Mouse (Mus musculus) heart, adult 8-10 months (tissue): ENCODE measurements at regions not wholly inside any gene's neighbourhood (a gene's known extent, or its start where the extent isn't known, plus 50 kb on each side); places are given as distances from the start of the nearest gene placed in this dataset.
A peak's percentile ranks its signal among the peaks of the same experiment; 100 is the strongest.

ENCODE experiments used
- DNase-seq: peaks from one replicate; pipeline ENCODE4 v3.0.0; 2022; ENCODE audit warnings: low spot score

GRCm38 (mm10) chr13:85430821-85431220, 141.9 kb upstream of the Rasa1 start:
- peak; percentile 23 for DNase-seq

- peak; percentile 38 for DNase-seq
Observed at GRCm38 (mm10) chr13:85430040-85430439, 141.1 kb upstream of the Rasa1 start.

GRCm38 (mm10) chr13:85418671-85419070, 129.7 kb upstream of the Rasa1 start:
- no peak for DNase-seq

- no peak for DNase-seq
Observed at GRCm38 (mm10) chr13:85414951-85415350, 126.0 kb upstream of the Rasa1 start.

GRCm38 (mm10) chr13:85411327-85411726, 122.4 kb upstream of the Rasa1 start:
- DNase-seq, result no peak

GRCm38 (mm10) chr13:85398834-85399233, 109.9 kb upstream of the Rasa1 start:
- DNase-seq, result no peak

- DNase-seq, result no peak
Observed at GRCm38 (mm10) chr13:85376338-85376998, 87.5 kb upstream of the Rasa1 start.

GRCm38 (mm10) chr13:85359621-85360020, 70.7 kb upstream of the Rasa1 start:
- no peak for DNase-seq

- no peak for DNase-seq
Observed at GRCm38 (mm10) chr13:85359143-85359542, 70.2 kb upstream of the Rasa1 start.

GRCm38 (mm10) chr13:85352061-85352460, 63.1 kb upstream of the Rasa1 start:
- no peak for DNase-seq
